Mouse (Mus musculus) naive thymus-derived CD4-positive, alpha-beta T cell, adult 5 months (primary cell): ENCODE measurements around the gene Rabac1. TPM values are rescaled to one million over a fixed set of nuclear protein-coding genes. Genes with fewer than 3 reads are reported as not detected.

Source experiments
- polyA plus RNA-seq: library from polyadenylated mRNA; unstranded; fragments of 100-300 nt; shearing (Covaris generic); gene quantifications from one replicate; pipeline ENCODE4 v1.2.1, GENCODE M21; 2017

Rabac1 gene
- 964 TPM for polyA plus RNA-seq

DNA sequence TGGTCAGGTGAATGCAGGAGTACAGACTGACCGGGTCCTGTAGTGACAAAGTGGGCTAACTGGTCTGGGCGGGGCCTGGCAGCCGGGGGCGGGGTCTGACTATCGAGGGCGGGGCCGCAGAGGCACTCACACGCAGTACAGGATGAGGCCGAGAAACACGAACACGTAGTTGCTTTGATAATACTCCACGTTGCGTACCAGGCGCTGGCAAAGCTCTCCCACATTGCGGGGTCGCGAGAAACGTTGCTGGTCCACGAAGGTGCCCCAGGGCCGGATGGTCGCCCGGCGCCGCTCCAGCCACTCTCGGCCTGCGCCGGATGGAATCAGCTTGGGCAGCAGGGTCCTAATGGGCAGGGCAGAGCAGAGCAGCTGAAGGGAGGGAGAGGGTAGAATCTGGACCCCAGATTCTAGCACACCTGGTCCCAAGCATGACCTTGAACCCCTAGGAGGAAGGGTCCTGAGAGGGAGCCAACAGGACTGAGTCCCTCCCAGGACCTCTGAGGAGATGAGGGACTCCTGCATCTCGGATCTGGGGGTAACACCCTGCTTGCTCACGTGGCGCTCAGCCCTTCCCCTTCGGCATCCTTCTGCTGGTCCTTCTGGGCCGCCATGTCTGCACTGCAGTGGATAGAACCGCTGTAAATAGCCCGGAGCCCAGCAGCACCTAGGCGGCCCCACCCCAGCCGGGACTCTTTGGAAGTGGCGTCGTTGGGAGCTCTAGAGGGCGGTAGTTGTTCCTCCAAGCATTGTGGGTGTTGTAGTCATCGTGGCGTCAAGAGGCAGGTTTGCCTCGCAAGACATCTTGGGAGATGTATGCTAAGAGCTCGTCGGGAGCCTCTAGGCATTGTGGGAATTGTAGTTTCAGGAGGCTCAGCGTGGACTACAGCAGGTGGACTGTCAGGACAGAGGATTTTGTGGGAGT lies at the start of gene Rabac1:
TSS of gene Rabac1 (minus strand) at position 783 of the 922 bp plus-strand sequence.

GRCm38 (mm10) chr7:25005421-25006065 lies 33.0 kb upstream of the Rabac1 start, which contains the start of gene Atp1a3:
TSS of gene Atp1a3 (minus strand) at chr7:25005958.

GRCm38 (mm10) chr7:24944257-24944950 lies 28.1 kb downstream of the Rabac1 start, which contains the start of gene Gm4881:
TSS of gene Gm4881 (minus strand) at chr7:24944494.

Other genes with a start within 250 kb of the Rabac1 start
- gene Gm4763, start 245.8 kb downstream of the Rabac1 start, polyA plus RNA-seq: not detected
- 2.9 TPM for gene Cd177, start 212.4 kb downstream of the Rabac1 start, polyA plus RNA-seq
- gene Ceacam10, start 195.5 kb downstream of the Rabac1 start, polyA plus RNA-seq: not detected
- gene Gm9844, start 110.5 kb downstream of the Rabac1 start, polyA plus RNA-seq: 25.0 TPM
- gene Lypd4, start 102.8 kb downstream of the Rabac1 start, polyA plus RNA-seq: not detected
- not detected for gene Dmrtc2, start 102.7 kb downstream of the Rabac1 start, polyA plus RNA-seq
- 7,388 TPM for gene Rps19, start 88.4 kb downstream of the Rabac1 start, polyA plus RNA-seq
- gene Cd79a, start 75.4 kb downstream of the Rabac1 start, polyA plus RNA-seq: 3.4 TPM
- gene Arhgef1, start 69.8 kb downstream of the Rabac1 start, polyA plus RNA-seq: 2,170 TPM
- gene Gm4881, start 28.3 kb downstream of the Rabac1 start, polyA plus RNA-seq: not detected
- gene Atp1a3, start 33.2 kb upstream of the Rabac1 start, polyA plus RNA-seq: 1.2 TPM
- 2.4 TPM for gene Grik5, start 99.6 kb upstream of the Rabac1 start, polyA plus RNA-seq
- 39.2 TPM for gene Zfp574, start 99.8 kb upstream of the Rabac1 start, polyA plus RNA-seq
- 7.1 TPM for gene Pou2f2, start 207.0 kb upstream of the Rabac1 start, polyA plus RNA-seq
- gene Dedd2, start 247.9 kb upstream of the Rabac1 start, polyA plus RNA-seq: 133 TPM
- gene Zfp526, start 248.7 kb upstream of the Rabac1 start, polyA plus RNA-seq: 2.0 TPM